Mouse (Mus musculus): ENCODE results near the gene Ugt1a8.

GRCm38 (mm10) chr1:88055088-88055487 lies 32.5 kb upstream of the Ugt1a8 start, which contains the start of gene Ugt1a10:
- no peak for TF ChIP-seq CTCF (conservative IDR thresholded peaks at IDR 0.05; ENCODE audit: insufficient read depth, insufficient read length, low read depth, low read length)
- TF ChIP-seq POLR2A (IDR thresholded peaks at IDR 0.05; ENCODE audit: low read depth, low read length), result no peak
